Mouse (Mus musculus) testis, adult 2 months (tissue): ENCODE measurements at regions not wholly inside any gene's neighbourhood (a gene's known extent, or its start where the extent isn't known, plus 50 kb on each side); places are given as distances from the start of the nearest gene placed in this dataset.

Source experiments
- CTCF ChIP-seq: fragments of 200-500 bp; IDR thresholded peaks from 2 replicates; pipeline ENCODE4 v1.5.1; 2012; ENCODE audit warnings: low read depth, mild to moderate bottlenecking, inconsistent platforms, low read length, moderate library complexity; ENCODE audit not compliant: control insufficient read depth, insufficient read depth, insufficient replicate concordance
- POLR2A ChIP-seq: fragments of 200-500 bp; IDR thresholded peaks from 2 replicates; pipeline ENCODE4 v1.6.1; 2012; ENCODE audit warnings: low read depth, mild to moderate bottlenecking, inconsistent platforms, low read length, moderate library complexity; ENCODE audit not compliant: control insufficient read depth

DNA sequence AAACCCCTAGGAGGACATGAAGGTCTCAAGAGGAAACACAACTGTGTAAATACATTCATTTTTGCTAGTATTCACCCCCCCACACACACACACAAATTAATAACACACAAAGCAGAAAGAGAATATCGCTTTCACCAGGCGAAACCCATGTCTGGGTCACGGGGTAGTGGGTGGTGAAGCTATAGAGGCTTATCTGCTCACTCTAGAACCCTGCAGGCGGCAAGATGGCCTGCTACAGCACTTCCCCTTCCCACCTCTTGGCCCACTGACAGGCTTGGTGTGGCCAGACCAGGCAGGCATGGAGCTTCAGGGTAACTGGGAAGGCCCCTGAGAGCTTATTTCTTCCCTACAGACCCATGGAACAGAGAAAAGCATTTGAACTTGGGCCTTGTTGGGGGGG is 119.6 kb downstream of the 2410131K14Rik start:
- TF ChIP-seq CTCF, result no peak
- no peak for TF ChIP-seq POLR2A
